Mouse (Mus musculus): ENCODE results near the gene Plekhm3. TPM values are rescaled to one million over a fixed set of nuclear protein-coding genes. Genes with fewer than 3 reads are reported as not detected.

The Plekhm3 gene
- polyA plus RNA-seq, 1 experiment: 10.5 TPM

DNA sequence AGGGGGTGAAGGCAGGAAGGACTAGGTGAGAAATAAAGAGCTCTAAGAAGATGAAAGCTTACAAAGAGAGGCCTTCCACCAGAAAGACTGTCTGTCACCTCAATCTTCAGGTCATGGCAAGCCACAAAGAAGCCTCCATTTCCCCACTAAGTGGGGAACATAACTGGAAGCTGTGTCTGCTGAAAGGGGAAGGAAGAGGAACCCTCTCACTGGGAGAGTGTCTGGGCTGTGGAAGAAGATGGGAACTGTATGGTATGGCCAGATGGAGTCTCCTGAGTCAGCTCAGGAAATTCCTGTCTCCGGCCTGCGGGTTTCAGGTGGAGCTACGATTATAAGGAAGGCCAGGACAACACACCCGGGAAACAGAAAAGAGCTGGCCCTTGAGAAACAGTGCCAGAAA, 88.9 kb downstream of the Plekhm3 start:
- 40% methylated on average over 4 of the region's 4 CpGs for WGBS
- H3K4me1 ChIP-seq (ENCODE audit: control insufficient read depth, insufficient read depth, low read length): no peaks in the 10 kb centered on the region; the same call in 1 of the 2 replicates
- H3K4me3 ChIP-seq (replicated peaks; ENCODE audit: extremely low read depth, low read depth, low read length): no peak overlapping the region
- TF ChIP-seq CTCF (IDR thresholded peaks at IDR 0.05; ENCODE audit: insufficient read depth, low read length) (no peak), POLR2A (IDR thresholded peaks at IDR 0.05; ENCODE audit: borderline replicate concordance, extremely low read depth, low read depth, low read length) (no peak)
- no peak for DNase-seq

DNA sequence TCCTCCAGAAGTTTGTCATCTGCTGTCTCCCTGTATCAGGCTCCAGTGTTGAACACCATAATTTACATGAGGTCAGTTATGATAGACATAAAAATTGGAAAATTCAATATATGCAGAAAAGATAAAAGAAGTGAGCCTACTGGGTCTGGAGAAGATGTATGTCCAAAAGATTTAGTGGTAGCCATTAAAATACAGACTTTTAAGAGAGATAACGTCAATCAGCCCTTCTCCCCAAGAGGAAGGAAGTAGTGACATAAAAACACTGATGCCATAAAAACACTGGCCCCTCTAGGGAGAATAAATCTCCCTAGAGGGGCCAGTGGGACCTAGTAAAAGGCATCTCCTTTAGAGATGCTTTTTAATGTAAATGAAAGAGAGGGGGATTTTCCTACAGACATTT, 90.5 kb downstream of the Plekhm3 start:
- H3K4me1 ChIP-seq (ENCODE audit: control insufficient read depth, insufficient read depth, low read length): no peaks in the 10 kb centered on the region; the same call in 1 of the 2 replicates
- DNase-seq: no peak
- no peak overlapping the region for H3K4me3 ChIP-seq (replicated peaks; ENCODE audit: extremely low read depth, low read depth, low read length)
- no peak for TF ChIP-seq POLR2A (IDR thresholded peaks at IDR 0.05; ENCODE audit: borderline replicate concordance, extremely low read depth, low read depth, low read length)
- TF ChIP-seq CTCF (IDR thresholded peaks at IDR 0.05; ENCODE audit: insufficient read depth, low read length): no peak
- 51% methylated on average over 1 of the region's 1 CpGs for WGBS

DNA sequence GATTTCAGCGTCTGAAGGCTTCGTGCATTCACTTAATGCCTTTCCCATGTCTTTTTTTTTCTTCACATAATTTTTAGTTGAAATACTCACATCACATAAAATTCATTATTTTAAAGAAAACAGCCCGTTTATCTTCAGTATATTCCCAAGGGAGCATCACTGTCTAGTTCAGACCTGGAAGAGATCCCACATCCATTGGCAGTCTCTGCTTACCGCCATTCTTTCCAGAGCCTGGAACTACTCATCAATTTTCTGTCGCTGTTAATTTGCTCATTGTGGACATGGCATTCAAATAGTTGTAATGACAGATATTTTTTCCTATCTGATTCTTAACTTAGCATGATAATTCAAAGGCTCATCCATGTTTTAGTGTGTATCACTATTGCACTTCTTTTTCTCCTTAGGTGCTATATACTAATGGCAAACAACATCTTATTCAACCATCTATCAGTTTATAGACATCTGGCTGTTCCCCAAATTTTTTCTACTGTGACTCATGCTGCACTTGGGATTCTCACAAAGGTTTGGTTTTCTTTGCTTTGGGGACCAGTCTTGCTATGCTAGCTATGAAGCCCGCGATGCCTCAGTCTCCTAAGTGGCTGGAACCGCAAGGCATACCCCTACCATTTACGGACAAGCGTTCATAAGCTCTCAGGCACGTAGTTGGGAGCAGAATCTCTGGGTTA, 96.2 kb downstream of the Plekhm3 start:
- DNase-seq: no peak
- Histone ChIP-seq H3K4me3 (replicated peaks; ENCODE audit: extremely low read depth, low read depth, low read length) (no peak overlapping the region), H3K4me1 (ENCODE audit: control insufficient read depth, insufficient read depth, low read length) (no peaks in the 10 kb centered on the region)
- TF ChIP-seq CTCF (IDR thresholded peaks at IDR 0.05; ENCODE audit: insufficient read depth, low read length): no peak
- 75% methylated on average over 11 of the region's 11 CpGs for WGBS

DNA sequence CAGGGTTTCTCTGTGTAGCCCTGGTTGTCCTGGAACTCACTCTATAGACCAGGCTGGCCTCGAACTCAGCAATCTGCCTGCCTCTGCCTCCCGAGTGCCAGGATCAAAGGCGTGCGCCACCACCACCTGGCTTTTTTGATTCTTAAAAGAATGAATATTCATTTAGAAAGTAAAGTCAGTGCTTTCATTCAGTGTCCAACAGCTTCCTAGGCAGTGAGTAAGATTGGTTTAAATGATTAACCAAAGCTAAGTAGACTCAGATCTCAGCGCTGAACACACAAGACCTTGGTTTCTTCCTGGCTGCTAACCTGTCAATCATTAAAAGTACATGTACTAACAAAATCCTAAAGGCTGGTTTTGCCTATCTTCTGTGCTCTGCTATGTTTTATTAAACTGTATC, 96.8 kb downstream of the Plekhm3 start:
- no peaks in the 10 kb centered on the region for H3K4me1 ChIP-seq (ENCODE audit: control insufficient read depth, insufficient read depth, low read length)
- DNase-seq: no peak
- TF ChIP-seq CTCF (IDR thresholded peaks at IDR 0.05; ENCODE audit: insufficient read depth, low read length): no peak
- TF ChIP-seq POLR2A (IDR thresholded peaks at IDR 0.05; ENCODE audit: borderline replicate concordance, extremely low read depth, low read depth, low read length): no peak
- WGBS: 77% methylated on average over 5 of the region's 5 CpGs
- no peak overlapping the region for H3K4me3 ChIP-seq (replicated peaks; ENCODE audit: extremely low read depth, low read depth, low read length)

DNA sequence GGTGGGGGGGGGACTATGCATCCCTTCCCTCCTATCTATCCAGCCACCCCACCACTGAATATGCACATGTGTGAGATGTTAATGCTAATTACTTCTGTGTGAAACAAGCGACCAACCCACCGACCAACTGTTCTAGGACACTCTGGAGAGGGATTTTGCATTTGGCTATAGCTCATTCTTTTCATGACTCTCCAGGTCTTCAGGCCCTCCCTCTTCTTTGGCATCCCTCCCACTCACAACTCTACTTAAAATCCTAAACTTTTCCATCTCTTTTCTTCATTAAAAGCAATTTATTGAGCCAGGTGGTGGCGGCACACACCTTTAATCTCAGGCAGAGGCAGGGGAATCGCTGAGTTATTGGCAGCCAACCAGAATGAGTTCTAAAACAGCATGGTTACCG, 101.8 kb downstream of the Plekhm3 start:
- no peaks in the 10 kb centered on the region; the same call in 1 of the 2 replicates for H3K4me1 ChIP-seq (ENCODE audit: control insufficient read depth, insufficient read depth, low read length)
- no peak overlapping the region for H3K4me3 ChIP-seq (replicated peaks; ENCODE audit: extremely low read depth, low read depth, low read length)
- no peak for TF ChIP-seq CTCF (IDR thresholded peaks at IDR 0.05; ENCODE audit: insufficient read depth, low read length)
- TF ChIP-seq POLR2A (IDR thresholded peaks at IDR 0.05; ENCODE audit: borderline replicate concordance, extremely low read depth, low read depth, low read length): no peak
- no peak for DNase-seq
- 62% methylated on average over 5 of the region's 5 CpGs for WGBS

DNA sequence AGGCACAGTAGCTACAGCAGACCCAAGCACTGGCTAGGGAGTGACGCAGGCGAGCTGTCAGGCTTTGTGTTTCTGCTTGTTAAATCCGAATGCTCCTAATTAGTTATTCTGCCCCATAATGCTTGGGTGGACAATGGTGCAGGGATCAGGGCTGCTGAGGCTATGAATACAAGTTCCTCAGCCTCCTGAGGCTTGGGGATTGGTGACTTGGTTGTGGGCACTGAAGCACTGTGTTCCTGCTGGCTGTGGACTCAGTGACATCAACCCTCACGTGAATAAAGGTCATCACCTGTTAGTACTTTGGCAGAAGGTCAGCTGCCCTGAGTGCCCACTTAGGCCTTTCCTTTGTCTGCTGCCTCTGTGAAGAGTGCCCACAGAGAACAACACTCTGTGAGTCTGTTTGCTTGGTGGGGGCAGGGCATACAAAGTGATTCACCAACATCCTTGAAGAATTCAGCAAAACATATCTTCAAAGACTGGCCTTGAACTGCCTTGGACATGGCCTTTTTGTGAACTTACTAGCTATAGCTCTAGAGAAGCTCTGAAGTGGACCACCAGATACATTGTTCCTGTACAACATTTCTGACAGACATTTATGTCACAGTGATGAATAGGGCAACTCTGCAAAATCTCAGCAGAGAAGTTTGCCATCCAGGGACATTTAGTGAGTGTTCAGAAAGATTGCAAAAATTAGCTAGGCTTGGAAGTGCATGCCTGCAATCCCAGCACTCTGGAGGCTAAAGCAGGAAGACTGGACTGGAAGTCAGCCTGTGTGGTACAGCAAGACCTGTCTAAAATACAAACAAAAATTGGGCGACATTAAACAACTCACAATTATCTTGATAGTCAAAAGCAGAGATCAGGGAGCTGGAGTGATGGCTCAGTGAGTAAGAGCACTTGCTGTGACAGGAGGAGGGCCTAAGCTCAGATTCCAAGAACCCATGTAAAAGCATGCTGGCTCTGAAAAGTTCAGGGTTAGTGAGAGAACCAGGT, 102.6 kb downstream of the Plekhm3 start:
- TF ChIP-seq CTCF (IDR thresholded peaks at IDR 0.05; ENCODE audit: insufficient read depth, low read length) (no peak), POLR2A (IDR thresholded peaks at IDR 0.05; ENCODE audit: borderline replicate concordance, extremely low read depth, low read depth, low read length) (no peak)
- peak; percentile 58 for DNase-seq
- 70% methylated on average over 5 of the region's 5 CpGs for WGBS
- Histone ChIP-seq H3K4me3 (replicated peaks; ENCODE audit: extremely low read depth, low read depth, low read length) (no peak overlapping the region), H3K4me1 (ENCODE audit: control insufficient read depth, insufficient read depth, low read length) (no peaks in the 10 kb centered on the region; the same call in 1 of the 2 replicates)

DNA sequence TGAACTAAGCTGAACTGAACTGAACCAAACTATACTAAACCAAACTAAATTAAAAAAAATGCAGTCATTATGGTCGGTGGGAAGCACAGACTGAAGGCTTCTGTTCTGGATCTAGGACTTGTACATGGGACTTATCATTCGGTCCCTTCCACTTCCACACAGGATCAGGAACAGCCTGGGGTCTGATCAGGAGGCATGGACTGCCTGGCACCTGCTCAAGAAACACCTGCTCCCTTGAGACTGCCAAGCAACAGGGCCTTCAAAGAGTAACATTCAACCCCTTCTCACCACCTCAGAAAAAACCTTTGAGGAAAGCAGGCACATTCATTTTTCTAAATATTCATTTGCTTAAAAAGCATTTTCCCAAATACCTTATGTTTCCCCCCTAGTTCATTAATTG, 103.4 kb downstream of the Plekhm3 start:
- DNase-seq: no peak
- H3K4me1 ChIP-seq (ENCODE audit: control insufficient read depth, insufficient read depth, low read length): no peaks in the 10 kb centered on the region; the same call in 1 of the 2 replicates
- no peak for TF ChIP-seq POLR2A (IDR thresholded peaks at IDR 0.05; ENCODE audit: borderline replicate concordance, extremely low read depth, low read depth, low read length)
- TF ChIP-seq CTCF (IDR thresholded peaks at IDR 0.05; ENCODE audit: insufficient read depth, low read length): no peak
- H3K4me3 ChIP-seq (replicated peaks; ENCODE audit: extremely low read depth, low read depth, low read length): no peak overlapping the region
- WGBS: 82% methylated on average over 2 of the region's 2 CpGs

DNA sequence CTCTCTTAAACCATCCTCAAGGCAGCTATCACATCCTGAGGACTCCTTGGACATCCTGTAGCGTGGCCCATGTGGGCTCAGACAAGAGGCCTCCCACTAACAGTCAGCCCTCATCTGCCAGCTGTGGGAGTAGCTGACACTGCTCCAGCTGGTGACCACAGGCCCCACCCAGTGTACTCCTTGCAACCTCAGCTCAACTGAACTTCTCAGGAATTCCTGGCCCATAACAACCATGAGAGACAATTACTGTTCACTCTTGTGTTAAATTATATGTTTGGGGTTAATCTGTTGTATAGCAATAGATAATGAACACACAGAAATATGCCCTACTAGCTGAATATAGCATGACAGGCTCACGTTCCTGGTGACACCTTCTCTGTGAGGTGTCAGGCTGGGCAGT, 104.4 kb downstream of the Plekhm3 start:
- WGBS: 86% methylated on average over 2 of the region's 2 CpGs
- DNase-seq: no peak
- Histone ChIP-seq H3K4me1 (ENCODE audit: control insufficient read depth, insufficient read depth, low read length) (no peaks in the 10 kb centered on the region; the same call in 1 of the 2 replicates), H3K4me3 (replicated peaks; ENCODE audit: extremely low read depth, low read depth, low read length) (no peak overlapping the region)
- no peak for TF ChIP-seq POLR2A (IDR thresholded peaks at IDR 0.05; ENCODE audit: borderline replicate concordance, extremely low read depth, low read depth, low read length)
- no peak for TF ChIP-seq CTCF (IDR thresholded peaks at IDR 0.05; ENCODE audit: insufficient read depth, low read length)

DNA sequence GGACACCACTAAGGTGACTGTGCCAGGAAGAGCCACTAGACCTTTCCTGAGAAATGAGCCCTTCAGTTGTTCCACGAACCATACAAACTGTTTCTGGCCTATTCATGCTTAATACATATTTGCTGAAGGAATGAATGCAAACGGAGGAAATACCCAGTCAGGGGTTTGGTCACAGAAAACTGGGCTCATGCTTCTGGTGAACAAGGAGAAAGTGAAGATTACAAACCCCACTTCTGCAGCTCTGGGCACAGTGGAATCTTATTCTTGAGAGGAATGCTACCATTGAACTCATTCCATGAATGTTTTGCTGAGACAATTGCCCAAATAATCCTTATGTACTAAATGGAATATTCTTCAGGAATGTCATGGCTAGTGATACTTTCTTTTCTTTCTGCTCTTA, 106.3 kb downstream of the Plekhm3 start:
- no peak for DNase-seq
- TF ChIP-seq CTCF (IDR thresholded peaks at IDR 0.05; ENCODE audit: insufficient read depth, low read length) (no peak), POLR2A (IDR thresholded peaks at IDR 0.05; ENCODE audit: borderline replicate concordance, extremely low read depth, low read depth, low read length) (no peak)

More for the DNA sequence above, 106.3 kb downstream of the Plekhm3 start:
- WGBS: 58% methylated on average over 2 of the region's 2 CpGs
- no peak overlapping the region for H3K4me3 ChIP-seq (replicated peaks; ENCODE audit: extremely low read depth, low read depth, low read length)
- no peaks in the 10 kb centered on the region; the same call in 1 of the 2 replicates for H3K4me1 ChIP-seq (ENCODE audit: control insufficient read depth, insufficient read depth, low read length)

All from lung, adult 2 months (tissue).